Mouse (Mus musculus) kidney, adult 2 months (tissue): ENCODE measurements at regions not wholly inside any gene's neighbourhood (a gene's known extent, or its start where the extent isn't known, plus 50 kb on each side); places are given as distances from the start of the nearest gene placed in this dataset.
"Not testable (repeated sequence)": the region's sequence is repeated elsewhere in the genome, so short reads cannot be mapped to it uniquely, and the experiment has no call there.

Experiments
- DNase-seq: peaks from one replicate; pipeline ENCODE4 v3.0.0; 2021
- H3K27ac ChIP-seq: fragments of 200-500 bp; 2 replicates; pipeline ENCODE4 v1.5.1; 2012; ENCODE audit warnings: low read depth, low read length, control low read depth, inconsistent platforms; ENCODE audit not compliant: insufficient read depth
- H3K27me3 ChIP-seq: fragments of 200-500 bp; replicated peaks from 2 replicates; pipeline ENCODE4 v1.6.1; 2012; ENCODE audit warnings: mild to moderate bottlenecking, moderate library complexity, low read length, inconsistent platforms; ENCODE audit not compliant: control insufficient read depth, insufficient read depth
- H3K36me3 ChIP-seq: fragments of 200-500 bp; 2 replicates; pipeline ENCODE4 v1.6.1; 2012; ENCODE audit warnings: mild to moderate bottlenecking, moderate library complexity, low read length, inconsistent platforms; ENCODE audit not compliant: control insufficient read depth, insufficient read depth
- H3K4me1 ChIP-seq: fragments of 200-500 bp; 2 replicates; pipeline ENCODE4 v1.6.1; 2011; ENCODE audit warnings: low read length; ENCODE audit not compliant: control insufficient read depth, insufficient read depth
- H3K4me3 ChIP-seq: fragments of 200-500 bp; 2 replicates; pipeline ENCODE4 v1.5.1; 2011; ENCODE audit warnings: mild to moderate bottlenecking, low read depth, low read length, control low read depth; ENCODE audit not compliant: insufficient read depth
- CTCF ChIP-seq: fragments of 200-500 bp; conservative IDR thresholded peaks from 2 replicates; pipeline ENCODE4 v1.5.1; 2011; ENCODE audit warnings: low read depth, mild to moderate bottlenecking, control low read depth, low read length, moderate library complexity, mixed read lengths; ENCODE audit not compliant: insufficient read depth, insufficient read length
- POLR2A ChIP-seq: fragments of 200-500 bp; IDR thresholded peaks from one replicate; pipeline ENCODE4 v1.6.1; 2011; ENCODE audit warnings: low read depth, low read length, control low read depth
- WGBS: fragments of 180-500 bp; shearing (Covaris S2); methylation state at CpG from one replicate; pipeline ENCODE4 v1.1.7; 2018; 5-methylcytosine and 5-hydroxymethylcytosine counted together

DNA sequence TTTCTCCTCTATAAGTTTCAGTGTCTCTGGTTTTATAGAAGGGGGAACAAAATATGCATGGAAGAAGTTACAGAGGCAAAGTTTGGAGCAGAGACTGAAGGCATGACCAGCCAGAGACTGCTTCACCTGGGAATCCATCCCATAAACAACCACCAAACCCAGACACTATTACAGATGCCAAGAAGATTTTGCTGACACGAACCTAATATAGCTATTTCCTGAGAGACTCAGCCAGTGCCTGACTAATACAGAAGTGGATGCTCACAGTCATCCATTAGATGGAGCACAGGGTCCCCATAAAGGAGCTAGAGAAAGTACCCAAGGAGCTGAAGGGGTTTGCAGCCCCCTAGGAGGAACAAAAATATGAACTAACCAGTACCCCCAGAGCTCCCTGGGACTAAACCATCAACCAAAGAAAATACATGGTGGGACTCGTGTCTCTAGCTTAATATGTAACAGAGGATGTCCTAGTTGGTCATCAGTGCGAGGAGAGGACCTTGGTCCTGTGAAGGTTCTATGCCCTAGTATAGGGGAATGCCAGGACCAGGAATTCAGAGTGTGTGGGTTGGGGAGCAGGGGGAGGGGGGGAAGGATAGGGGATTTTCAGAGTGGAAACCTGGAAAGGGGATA lies 621.2 kb upstream of the Msl3l2 start:
- H3K27me3 ChIP-seq, H3K4me1 ChIP-seq, H3K4me3 ChIP-seq, H3K36me3 ChIP-seq: not testable (repeated sequence)
- DNase-seq, result peak; percentile 84
- H3K27ac ChIP-seq, result peak overlapping the region; percentile 16; the same call in 1 of the 2 replicates
- WGBS, result 46% methylated on average over 3 of the region's 3 CpGs

DNA sequence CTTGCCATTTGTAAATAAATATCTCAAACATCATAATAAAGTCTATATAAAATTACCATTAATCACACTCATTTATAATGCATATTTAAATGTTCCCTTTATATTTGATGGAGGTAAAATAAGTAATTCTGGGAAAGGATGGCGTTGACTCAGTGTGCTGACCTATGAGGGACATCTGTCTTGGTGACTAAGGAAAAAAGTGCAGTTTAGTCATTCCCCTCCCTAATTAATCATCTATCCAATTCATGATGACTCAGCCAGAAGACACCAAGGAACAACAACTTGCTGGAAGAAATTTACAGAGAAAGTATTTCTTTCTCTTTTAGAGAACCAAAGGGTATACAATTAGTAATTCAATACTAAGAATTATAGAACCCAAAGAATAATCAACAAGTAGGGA lies 584.0 kb upstream of the Msl3l2 start:
- H3K27me3 ChIP-seq, result no peaks in the 10 kb centered on the region
- H3K36me3 ChIP-seq, result no peaks in the 10 kb centered on the region
- H3K27ac ChIP-seq, result no peak overlapping the region
- WGBS, result 44% methylated on average over 1 of the region's 1 CpGs
- peak; percentile 35 for DNase-seq
- H3K4me3 ChIP-seq, result no peak overlapping the region
- no peaks in the 10 kb centered on the region for H3K4me1 ChIP-seq
- TF ChIP-seq POLR2A, result no peak
- TF ChIP-seq CTCF, result no peak

DNA sequence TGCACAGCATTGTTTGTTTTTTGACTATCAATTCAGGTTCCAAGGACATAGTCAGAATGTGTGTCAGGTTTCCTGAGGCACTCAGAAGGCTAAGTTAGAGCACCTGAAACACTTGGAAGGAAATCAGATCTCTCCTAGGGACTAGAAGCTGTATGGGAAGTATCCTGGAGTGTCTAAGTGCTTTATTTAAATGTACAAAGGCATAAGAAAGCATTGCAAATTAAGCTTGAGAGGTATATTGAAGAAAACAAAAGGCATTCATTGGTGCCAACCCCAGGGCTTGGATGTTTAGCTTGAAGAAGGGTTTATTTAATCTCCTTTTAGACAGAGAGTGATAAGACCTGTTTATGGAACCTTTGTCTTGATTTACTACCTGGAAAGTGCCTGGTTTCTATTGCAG lies 569.3 kb upstream of the Msl3l2 start:
- H3K27me3 ChIP-seq, result no peaks in the 10 kb centered on the region
- no peak for DNase-seq
- H3K36me3 ChIP-seq, result no peaks in the 10 kb centered on the region
- TF ChIP-seq CTCF (no peak), POLR2A (no peak)
- H3K4me3 ChIP-seq, result no peak overlapping the region
- no peaks in the 10 kb centered on the region for H3K4me1 ChIP-seq
- H3K27ac ChIP-seq, result no peak overlapping the region

DNA sequence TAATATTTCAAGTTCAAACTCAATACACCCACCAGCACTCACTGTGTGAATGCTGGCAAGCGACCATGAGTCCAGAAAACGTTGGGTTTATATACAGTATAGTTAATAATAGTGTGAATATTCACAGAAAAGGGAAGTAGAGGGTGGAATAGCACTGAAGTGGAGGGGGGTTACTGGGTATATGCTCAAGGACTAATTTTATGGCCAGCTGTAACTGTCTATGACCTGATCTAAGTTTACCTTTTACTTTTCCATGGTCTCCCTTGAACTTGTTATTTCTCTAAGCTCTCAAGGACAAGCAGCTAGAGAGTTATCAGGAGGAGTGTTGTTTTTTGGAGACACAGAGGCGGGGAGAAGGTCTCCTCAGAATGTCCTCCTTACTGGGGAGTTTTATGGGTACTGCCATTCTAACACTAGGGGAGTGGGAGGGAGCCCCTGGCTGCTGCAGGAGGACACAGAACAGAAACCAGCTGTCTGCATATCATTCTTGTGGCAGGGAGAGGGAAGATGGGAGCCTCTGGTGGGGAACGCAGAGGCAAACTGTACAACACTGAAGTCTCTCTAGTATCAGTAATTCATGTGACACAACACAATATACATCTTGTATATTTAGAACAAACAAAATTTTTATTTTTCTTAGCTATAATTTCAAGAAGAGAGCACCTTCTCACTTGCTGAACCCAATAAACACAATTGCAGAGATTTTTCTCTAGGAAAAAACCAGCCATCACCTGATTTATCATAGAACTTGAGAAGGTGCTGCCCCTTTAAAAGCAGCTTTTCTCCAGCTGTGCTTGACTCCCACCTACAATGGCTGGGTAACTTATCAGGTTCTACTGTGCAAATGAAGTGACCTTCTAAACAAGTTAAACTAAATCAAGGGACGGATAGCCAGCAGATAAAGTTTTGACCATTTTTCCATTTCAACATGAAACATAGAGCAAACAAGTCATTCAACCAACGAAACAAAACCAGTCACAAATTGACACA lies 560.0 kb upstream of the Msl3l2 start:
- no peaks in the 10 kb centered on the region for H3K27me3 ChIP-seq
- H3K4me3 ChIP-seq, result no peak overlapping the region
- H3K36me3 ChIP-seq, result no peaks in the 10 kb centered on the region
- no peaks in the 10 kb centered on the region for H3K4me1 ChIP-seq
- no peak overlapping the region for H3K27ac ChIP-seq
- TF ChIP-seq POLR2A, result no peak
- TF ChIP-seq CTCF, result no peak
- WGBS, result 48% methylated on average over 6 of the region's 6 CpGs
- no peak for DNase-seq

DNA sequence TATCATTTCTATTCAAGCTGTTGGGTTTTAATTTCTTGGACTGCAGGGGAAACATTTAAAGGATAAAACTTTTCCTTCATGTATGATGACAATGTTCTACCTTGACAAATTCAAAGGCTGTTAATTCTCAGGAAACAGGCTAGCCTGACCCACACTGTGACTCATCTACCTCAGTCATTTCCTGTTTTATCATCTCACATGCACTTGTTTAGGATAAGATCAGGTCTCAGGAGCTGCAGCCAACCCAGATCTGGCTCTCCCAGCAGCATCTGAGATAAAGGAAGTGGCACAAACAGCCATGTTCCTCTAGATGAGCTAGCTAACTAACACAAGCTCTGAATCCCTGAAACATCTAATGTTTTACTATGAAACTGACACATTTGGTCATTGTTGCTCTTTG lies 541.8 kb upstream of the Msl3l2 start:
- Histone ChIP-seq H3K4me3 (no peak overlapping the region), H3K36me3 (no peaks in the 10 kb centered on the region), H3K27me3 (no peaks in the 10 kb centered on the region), H3K27ac (no peak overlapping the region), H3K4me1 (no peaks in the 10 kb centered on the region)
- DNase-seq, result no peak
- no peak for TF ChIP-seq CTCF

DNA sequence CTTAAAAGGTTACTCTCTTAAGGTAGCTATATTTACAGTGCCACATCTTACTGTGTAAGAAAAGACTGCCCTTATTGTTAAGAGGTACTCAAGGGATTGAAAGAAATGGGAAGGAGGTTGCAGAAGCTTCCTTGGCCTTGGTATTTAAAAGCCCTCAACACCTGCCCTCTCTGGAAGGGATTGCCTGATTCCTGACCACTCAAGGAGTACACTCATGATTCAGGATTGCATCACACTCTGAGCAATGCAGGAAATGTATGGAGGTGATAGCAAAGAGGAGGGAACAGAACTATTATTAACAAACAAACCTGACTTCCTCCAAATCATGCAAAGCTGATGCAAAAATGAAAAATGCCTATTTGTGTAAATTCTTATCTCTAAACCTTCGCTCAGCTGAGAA lies 534.0 kb upstream of the Msl3l2 start:
- Histone ChIP-seq H3K4me1 (no peaks in the 10 kb centered on the region), H3K27me3 (no peaks in the 10 kb centered on the region), H3K36me3 (no peaks in the 10 kb centered on the region), H3K4me3 (no peak overlapping the region), H3K27ac (no peak overlapping the region)
- WGBS, result 96% methylated on average over 1 of the region's 1 CpGs
- TF ChIP-seq CTCF, result no peak
- TF ChIP-seq POLR2A, result no peak
- no peak for DNase-seq

DNA sequence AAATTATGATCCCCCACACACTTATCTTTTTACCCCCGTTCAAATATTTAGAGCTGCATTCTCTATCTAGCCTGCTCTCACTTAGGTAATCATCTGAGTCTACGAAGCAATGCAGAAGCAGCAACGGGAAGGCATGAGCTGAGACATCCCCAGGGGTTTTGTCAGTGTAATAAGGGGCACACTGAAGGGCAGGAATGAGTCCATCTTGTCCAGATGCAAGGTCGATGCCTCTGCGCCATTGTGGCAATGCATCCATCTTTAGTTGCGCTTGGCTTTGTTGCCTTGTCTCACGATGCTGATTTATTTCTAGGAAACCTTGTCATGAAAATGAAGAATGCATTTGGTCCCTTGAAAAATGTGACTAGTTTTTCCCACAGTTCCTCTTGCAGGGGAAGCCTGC lies 515.7 kb upstream of the Msl3l2 start:
- Histone ChIP-seq H3K4me1 (no peaks in the 10 kb centered on the region), H3K36me3 (no peaks in the 10 kb centered on the region), H3K27me3 (no peaks in the 10 kb centered on the region), H3K4me3 (no peak overlapping the region), H3K27ac (no peak overlapping the region)
- TF ChIP-seq CTCF (no peak), POLR2A (no peak)
- 61% methylated on average over 7 of the region's 7 CpGs for WGBS
- no peak for DNase-seq

DNA sequence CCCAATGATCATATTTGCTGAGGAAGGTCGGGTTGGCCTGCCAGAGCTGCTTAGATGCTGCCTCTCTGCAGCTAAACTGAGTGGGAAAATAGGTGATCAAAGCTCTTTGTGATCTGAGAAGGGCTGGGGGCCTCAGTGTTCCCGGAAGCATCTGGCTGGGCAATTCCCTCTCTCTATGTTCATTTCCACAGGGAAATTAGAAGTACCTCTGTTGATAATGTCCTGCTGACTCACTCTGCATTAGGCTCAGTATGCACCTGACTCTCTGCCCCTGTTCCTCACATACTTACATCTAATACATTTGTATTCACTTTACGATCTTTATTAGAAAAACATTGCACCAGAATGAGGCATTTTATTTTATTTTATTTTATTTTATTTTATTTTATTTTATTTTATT lies 514.8 kb upstream of the Msl3l2 start:
- 68% methylated on average over 3 of the region's 3 CpGs for WGBS
- DNase-seq, result no peak
- Histone ChIP-seq H3K4me3 (no peak overlapping the region), H3K27me3 (no peaks in the 10 kb centered on the region), H3K27ac (no peak overlapping the region), H3K4me1 (no peaks in the 10 kb centered on the region), H3K36me3 (no peaks in the 10 kb centered on the region)
- TF ChIP-seq CTCF (no peak), POLR2A (no peak)
